Comparison of ENCODE assay signal across 11 mouse cellular contexts in genomic region chr17:46774131-46774472, GRCm38 (mm10). TPM values are rescaled to one million over a fixed set of nuclear protein-coding genes. Genes with fewer than 3 reads are reported as not detected.
DNase-seq lines count a peak whose midpoint lies in the region; ATAC-seq and TF ChIP-seq lines count a peak whose summit lies in the region.
"Had no signal": no experiment of that assay in that cellular context is flagged by ENCODE, and none has a peak within 500 bp of the region (broad histone marks: within the 10 kb centered on the region; RNA-seq: fewer than 3 reads in every experiment).

No protein-coding gene starts in this region.

- WGBS in midbrain, embryonic 10.5 days: 46% methylated on average over 2 of the region's 2 CpGs
- WGBS in midbrain, postnatal 0 days: 46% methylated on average over 2 of the region's 2 CpGs
- WGBS in liver, postnatal 0 days (ENCODE audit: insufficient replicate concordance): 44% methylated on average over 2 of the region's 2 CpGs

- TF ChIP-seq CTCF in gastrocnemius, adult 2 months (IDR thresholded peaks at IDR 0.05): no peak
- TF ChIP-seq CTCF in midbrain, postnatal 0 days (IDR thresholded peaks at IDR 0.05): no peak
- TF ChIP-seq CTCF in liver, postnatal 0 days (IDR thresholded peaks at IDR 0.05; ENCODE audit: low read depth): no peak

- DNase-seq in gastrocnemius, adult 2 months: no peak
- no peak for DNase-seq in gastrocnemius, postnatal 4 days (ENCODE audit: low spot score in 2 of 2)
- no peak for DNase-seq in midbrain, embryonic 10.5 days (ENCODE audit: low spot score)
- DNase-seq in midbrain, postnatal 0 days (ENCODE audit: low spot score): no peak
- no peak for DNase-seq in liver, postnatal 0 days
- no peak for DNase-seq in right cerebral cortex, postnatal 36 days (ENCODE audit: low spot score in 2 of 2)
- DNase-seq in yolk sac, embryonic 10.5 days (ENCODE audit: low spot score): no peak
- DNase-seq: adrenal gland, adult 2 months; gastrocnemius, postnatal 14 days had no signal

- no peak overlapping the region for H3K4me2 ChIP-seq in midbrain, postnatal 0 days (ENCODE audit: low read depth, low read length, poor library complexity, severe bottlenecking)
- peak overlapping the region; percentile 90; the same call in 1 of the 2 replicates for H3K4me2 ChIP-seq in liver, postnatal 0 days (ENCODE audit: low read depth, low read length)

- intact Hi-C loops in gastrocnemius, adult 2 months (cut with DNase I): no loop called here

- H3K9me3 ChIP-seq in midbrain, embryonic 10.5 days (replicated peaks): no peaks in the 10 kb centered on the region
- H3K9me3 ChIP-seq in midbrain, postnatal 0 days (ENCODE audit: low read length): no peaks in the 10 kb centered on the region
- H3K9me3 ChIP-seq in liver, postnatal 0 days (ENCODE audit: low read length): no peaks in the 10 kb centered on the region

- H3K9ac ChIP-seq in midbrain, postnatal 0 days (replicated peaks; ENCODE audit: low read length, poor library complexity, severe bottlenecking): no peak overlapping the region
- peak overlapping the region; percentile 90; the same call in 1 of the 2 replicates for H3K9ac ChIP-seq in liver, postnatal 0 days (replicated peaks)

- TF ChIP-seq EP300 in liver, postnatal 0 days (IDR thresholded peaks at IDR 0.05; ENCODE audit: low read depth): no peak

- peak overlapping the region; percentile 96 for H3K27ac ChIP-seq in gastrocnemius, adult 2 months
- no peak overlapping the region for H3K27ac ChIP-seq in midbrain, embryonic 10.5 days (replicated peaks)
- H3K27ac ChIP-seq in midbrain, postnatal 0 days (ENCODE audit: low read depth, low read length): no peak overlapping the region
- peak overlapping the region; percentile 49 for H3K27ac ChIP-seq in liver, postnatal 0 days (ENCODE audit: low read depth)
- H3K27ac ChIP-seq: macrophage had no signal

- H3K4me3 ChIP-seq in gastrocnemius, adult 2 months: peak overlapping the region; percentile 81
- peak overlapping the region; percentile 78 for H3K4me3 ChIP-seq in midbrain, embryonic 10.5 days
- H3K4me3 ChIP-seq in midbrain, postnatal 0 days (ENCODE audit: low read depth, low read length): no peak overlapping the region
- 0 out of 2 replicates have a peak overlapping the region, but pooled peaks have one; percentile 80 for H3K4me3 ChIP-seq in liver, postnatal 0 days (ENCODE audit: low read depth, low read length)

- peaks cover 53% of the 10 kb centered on the region for H3K36me3 ChIP-seq in midbrain, embryonic 10.5 days
- peaks cover 29% of the 10 kb centered on the region for H3K36me3 ChIP-seq in midbrain, postnatal 0 days (ENCODE audit: insufficient read depth, low read length)
- H3K36me3 ChIP-seq in liver, postnatal 0 days (replicated peaks; ENCODE audit: insufficient read depth, low read length): peaks cover 33% of the 10 kb centered on the region

- H3K4me1 ChIP-seq in midbrain, embryonic 10.5 days: peaks cover 23% of the 10 kb centered on the region
- H3K4me1 ChIP-seq in midbrain, postnatal 0 days (ENCODE audit: insufficient read depth, low read length): no peaks in the 10 kb centered on the region
- peaks cover 17% of the 10 kb centered on the region for H3K4me1 ChIP-seq in liver, postnatal 0 days (ENCODE audit: insufficient read depth)

- no peak for ATAC-seq in midbrain, postnatal 0 days (ENCODE audit: low FRiP score)
- ATAC-seq in liver, postnatal 0 days: no peak
- no peak for ATAC-seq in cerebellum, adult (ENCODE audit: insufficient number of reproducible peaks, low FRiP score, low TSS enrichment)

- H3K27me3 ChIP-seq in midbrain, embryonic 10.5 days (ENCODE audit: low read depth, poor library complexity, severe bottlenecking): no peaks in the 10 kb centered on the region
- no peaks in the 10 kb centered on the region for H3K27me3 ChIP-seq in midbrain, postnatal 0 days (ENCODE audit: insufficient read depth, low read length)
- H3K27me3 ChIP-seq in liver, postnatal 0 days (ENCODE audit: insufficient read depth, low read length): no peaks in the 10 kb centered on the region

RNA-seq across cellular contexts. Expression of gene 2310039H08Rik, which starts 1.7 kb away (rescaled TPM):
- total RNA-seq in gastrocnemius, adult 2 months (2021): 10 to 100 TPM; 31.3 to 33.2 TPM
- total RNA-seq in gastrocnemius, postnatal 4 days (2021): 10 to 100 TPM; 34.7 to 43.2 TPM
- polyA plus RNA-seq in midbrain, embryonic 10.5 days (2016; fragmentation: Nextera tagmentation; extraction: Ambion mirVana): 63.2 and 65.2 TPM in 2 replicates
- total RNA-seq in midbrain, postnatal 0 days (2014; rRNA removed): 39.2 and 39.3 TPM in 2 replicates
- polyA plus RNA-seq in midbrain, postnatal 0 days (2015; fragmentation: Nextera tagmentation; extraction: Ambion mirVana): 56.6 and 59.2 TPM in 2 replicates
- 192 and 213 TPM in 2 replicates for polyA plus RNA-seq in liver, postnatal 0 days (2015; fragmentation: Nextera tagmentation; extraction: Ambion mirVana)

RNA-seq across cellular contexts. Expression of gene Rpl7l1, which starts 8.4 kb away (rescaled TPM):
- 10 to 100 TPM; 34.9 to 55.9 TPM for total RNA-seq in gastrocnemius, adult 2 months (2021)
- total RNA-seq in gastrocnemius, postnatal 4 days (2021): 10 to 100 TPM; 71.1 to 76.2 TPM
- 197 and 219 TPM in 2 replicates for polyA plus RNA-seq in midbrain, embryonic 10.5 days (2016; fragmentation: Nextera tagmentation; extraction: Ambion mirVana)
- 42.3 and 43.2 TPM in 2 replicates for total RNA-seq in midbrain, postnatal 0 days (2014; rRNA removed)
- polyA plus RNA-seq in midbrain, postnatal 0 days (2015; fragmentation: Nextera tagmentation; extraction: Ambion mirVana): 67.6 and 69.7 TPM in 2 replicates
- polyA plus RNA-seq in liver, postnatal 0 days (2015; fragmentation: Nextera tagmentation; extraction: Ambion mirVana): 63.6 and 64.1 TPM in 2 replicates

RNA-seq across cellular contexts. Expression of gene Ptcra, which starts 10.6 kb away (rescaled TPM):
- not detected for total RNA-seq in gastrocnemius, adult 2 months (2021)
- not detected for total RNA-seq in gastrocnemius, postnatal 4 days (2021)
- polyA plus RNA-seq in midbrain, embryonic 10.5 days (2016; fragmentation: Nextera tagmentation; extraction: Ambion mirVana): 0.53 and 0.55 TPM in 2 replicates
- total RNA-seq in midbrain, postnatal 0 days (2014; rRNA removed): not detected in 2 replicates
- 0.17 and 0.20 TPM in 2 replicates for polyA plus RNA-seq in midbrain, postnatal 0 days (2015; fragmentation: Nextera tagmentation; extraction: Ambion mirVana)
- polyA plus RNA-seq in liver, postnatal 0 days (2015; fragmentation: Nextera tagmentation; extraction: Ambion mirVana): 0.11 and 0.14 TPM in 2 replicates
- total RNA-seq: adrenal gland, adult 2 months; gastrocnemius, postnatal 14 days had no signal
- polyA plus RNA-seq: adrenal gland, adult 2 months; macrophage had no signal

RNA-seq across cellular contexts. Expression of gene Cnpy3, which starts 22.1 kb away (rescaled TPM):
- total RNA-seq in gastrocnemius, adult 2 months (2021): 1 to 10 TPM; 8.3 to 9.3 TPM
- total RNA-seq in gastrocnemius, postnatal 4 days (2021): 10 to 100 TPM; 26.4 to 27.8 TPM
- polyA plus RNA-seq in midbrain, embryonic 10.5 days (2016; fragmentation: Nextera tagmentation; extraction: Ambion mirVana): 69.5 and 75.0 TPM in 2 replicates
- 62.0 and 74.6 TPM in 2 replicates for total RNA-seq in midbrain, postnatal 0 days (2014; rRNA removed)
- polyA plus RNA-seq in midbrain, postnatal 0 days (2015; fragmentation: Nextera tagmentation; extraction: Ambion mirVana): 70.7 and 74.4 TPM in 2 replicates
- polyA plus RNA-seq in liver, postnatal 0 days (2015; fragmentation: Nextera tagmentation; extraction: Ambion mirVana): 23.0 and 24.1 TPM in 2 replicates

RNA-seq across cellular contexts. Expression of gene Gnmt, which starts 45.1 kb away (rescaled TPM):
- total RNA-seq in gastrocnemius, adult 2 months (2021): 1 to 10 TPM; 1.7 to 4.8 TPM
- total RNA-seq in gastrocnemius, postnatal 4 days (2021): under 1 TPM; 0.44 to 0.52 TPM
- polyA plus RNA-seq in midbrain, embryonic 10.5 days (2016; fragmentation: Nextera tagmentation; extraction: Ambion mirVana): 0.35 and 0.62 TPM in 2 replicates
- 0.27 and 0.57 TPM in 2 replicates for total RNA-seq in midbrain, postnatal 0 days (2014; rRNA removed)
- 0.88 and 1.5 TPM in 2 replicates for polyA plus RNA-seq in midbrain, postnatal 0 days (2015; fragmentation: Nextera tagmentation; extraction: Ambion mirVana)
- 707 and 780 TPM in 2 replicates for polyA plus RNA-seq in liver, postnatal 0 days (2015; fragmentation: Nextera tagmentation; extraction: Ambion mirVana)
- polyA plus RNA-seq: macrophage had no signal

Comparison
In these comparisons a context has a peak if more than half of its experiments do, and no peak if none do; other contexts are left out.
1. H3K27ac ChIP-seq: peak in gastrocnemius, adult 2 months (single experiment) and liver, postnatal 0 days (single experiment); none in midbrain, embryonic 10.5 days (single experiment) and midbrain, postnatal 0 days (single experiment).